Mouse (Mus musculus) adrenal gland (tissue): ENCODE measurements around the gene Papss2.

Experiments
- intact Hi-C: fragments of 180-260 bp; cut with DNase I; formaldehyde crosslinking; loops from one replicate; pipeline ENCODE4 v1.15.1; 2025
- long read RNA-seq, 2 experiments: library from polyadenylated mRNA; unstranded; transcript quantifications; one replicate each; pipeline ENCODE4 v2.0.0; 2020; ENCODE audit warnings: borderline replicate concordance in 1 of 2; ENCODE audit not compliant: insufficient replicate concordance in 1 of 2

The Papss2 gene
- long read RNA-seq, experiment 1 = 0 reads
- long read RNA-seq, experiment 2, partial matches to known transcripts = 1 of 1 reads
- long read RNA-seq, experiment 2, other reads (novel, unspliced or antisense) = 0 of 1 reads

- intact Hi-C loops = loop anchor here (5.0 kb wide), 1 partner anchor 77 kb away; no protein-coding TSS in a partner anchor
Observed at GRCm38 (mm10) chr19:32595506-32596286, at the start of gene Papss2. Gene Papss2 (plus strand): TSS chr19:32595790.

GRCm38 (mm10) chr19:32547396-32547795 is 48.2 kb upstream of the Papss2 start:
- intact Hi-C loops = no loop called here

GRCm38 (mm10) chr19:32548202-32548601 is 47.4 kb upstream of the Papss2 start:
- intact Hi-C loops = no loop called here

DNA sequence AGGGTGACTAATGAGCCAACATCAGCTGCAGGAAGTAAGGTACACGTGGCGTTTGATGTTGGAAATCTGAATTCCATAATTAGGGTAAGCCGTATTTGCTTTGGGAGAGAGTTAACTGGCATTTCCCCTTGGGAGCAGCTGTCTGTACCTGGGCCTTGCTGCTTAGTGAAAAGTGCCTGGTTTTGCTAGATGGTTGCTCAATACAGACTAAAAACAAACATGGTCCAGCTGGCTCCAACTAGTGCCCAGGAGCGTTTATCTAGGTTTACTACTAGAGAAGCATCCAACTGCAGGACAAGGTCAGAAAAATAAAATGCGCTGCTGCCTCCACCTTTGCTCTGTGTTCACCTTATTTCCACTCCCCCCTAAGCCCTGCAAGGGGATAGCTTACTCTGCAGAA is 45.1 kb upstream of the Papss2 start:
- intact Hi-C loops = no loop called here

- intact Hi-C loops = no loop called here
Observed at GRCm38 (mm10) chr19:32551442-32551841, 44.1 kb upstream of the Papss2 start.

DNA sequence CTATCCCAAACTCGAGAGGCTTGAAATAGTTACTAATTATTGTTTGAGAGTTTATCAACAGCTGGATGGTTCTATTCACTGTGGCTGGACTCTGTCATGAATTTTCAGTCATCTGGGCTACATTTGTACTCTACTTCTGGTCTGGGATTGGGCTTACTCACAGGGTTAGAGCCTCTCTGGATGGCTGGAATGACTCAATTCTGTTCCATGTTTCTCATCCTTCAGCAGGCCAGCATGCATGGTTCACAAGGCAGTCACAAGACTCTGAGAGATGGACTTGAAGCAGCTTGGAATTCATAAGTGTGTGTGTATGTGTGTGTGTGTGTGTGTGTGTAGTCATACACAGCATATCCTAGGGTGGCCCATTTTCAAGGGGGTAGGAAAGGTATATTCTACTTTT is 43.5 kb upstream of the Papss2 start:
- intact Hi-C loops = no loop called here

DNA sequence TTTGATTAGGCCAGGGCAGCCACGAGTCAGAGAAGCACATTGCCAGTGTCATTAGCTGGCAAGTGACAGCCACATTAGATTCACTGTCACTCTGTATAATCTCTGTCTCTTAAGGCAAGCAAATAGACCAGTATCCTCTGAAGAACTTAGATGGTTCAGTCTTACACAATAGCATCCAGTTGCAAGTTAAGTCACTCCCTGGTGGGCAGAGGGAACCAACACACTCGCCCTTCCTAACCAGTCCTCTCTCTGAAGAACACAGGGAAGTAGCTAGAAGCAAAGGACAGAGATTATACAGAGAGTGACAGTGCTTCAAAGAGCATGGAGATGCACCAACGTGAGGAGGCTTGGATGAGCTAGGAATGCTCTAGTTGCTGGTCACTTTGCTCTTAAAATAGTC is 42.3 kb upstream of the Papss2 start:
- intact Hi-C loops = no loop called here

GRCm38 (mm10) chr19:32555257-32555656 is 40.3 kb upstream of the Papss2 start:
- intact Hi-C loops = no loop called here

- intact Hi-C loops = no loop called here
Observed at GRCm38 (mm10) chr19:32567025-32567424, 28.6 kb upstream of the Papss2 start.

DNA sequence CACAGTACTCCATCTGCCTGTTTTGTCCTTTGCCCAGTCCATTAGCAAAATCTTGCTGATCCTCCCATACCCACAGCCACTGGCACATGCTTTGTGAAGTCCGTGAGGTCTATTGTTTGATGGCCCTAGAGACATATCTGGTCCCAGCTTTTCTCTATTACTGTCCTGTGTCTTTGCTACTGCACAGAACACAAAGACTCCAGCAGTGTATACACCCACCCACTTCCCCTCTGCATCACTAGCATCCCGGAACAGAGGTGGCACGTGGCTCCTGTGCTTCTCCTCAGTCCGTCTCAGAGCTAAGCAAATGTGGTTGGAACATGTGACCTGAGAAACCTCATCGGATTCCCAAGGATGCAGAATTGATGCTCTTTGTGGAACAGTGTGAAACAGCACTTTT is 28.1 kb upstream of the Papss2 start:
- intact Hi-C loops = no loop called here

DNA sequence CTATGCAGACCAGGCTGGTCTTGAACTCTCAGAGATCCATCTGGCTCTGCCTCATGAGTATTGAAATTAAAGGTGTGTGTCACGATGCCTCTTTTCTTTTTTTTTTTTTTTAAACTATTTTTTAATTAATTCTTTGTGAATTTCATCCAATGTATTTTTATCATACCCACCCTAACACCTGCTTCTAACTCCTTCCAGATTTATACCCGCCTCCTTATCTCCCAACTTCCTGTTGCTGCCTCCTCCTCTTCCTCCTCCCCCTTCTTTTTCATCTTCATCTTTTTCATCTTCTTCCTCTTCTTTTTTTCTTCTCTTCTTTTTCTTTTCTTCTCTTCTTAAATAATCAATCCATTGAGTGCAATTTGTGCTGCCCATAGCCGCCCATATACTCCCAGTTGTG is 27.1 kb upstream of the Papss2 start:
- intact Hi-C loops = no loop called here

GRCm38 (mm10) chr19:32568961-32569653 is 26.5 kb upstream of the Papss2 start:
- intact Hi-C loops = no loop called here

- intact Hi-C loops = no loop called here
Observed at GRCm38 (mm10) chr19:32569725-32570124, 25.9 kb upstream of the Papss2 start.

GRCm38 (mm10) chr19:32572191-32572590 is 23.4 kb upstream of the Papss2 start:
- intact Hi-C loops = no loop called here

- intact Hi-C loops = no loop called here
Observed at GRCm38 (mm10) chr19:32573259-32573658, 22.3 kb upstream of the Papss2 start.

- intact Hi-C loops = no loop called here
Observed at GRCm38 (mm10) chr19:32574846-32575245, 20.7 kb upstream of the Papss2 start.

DNA sequence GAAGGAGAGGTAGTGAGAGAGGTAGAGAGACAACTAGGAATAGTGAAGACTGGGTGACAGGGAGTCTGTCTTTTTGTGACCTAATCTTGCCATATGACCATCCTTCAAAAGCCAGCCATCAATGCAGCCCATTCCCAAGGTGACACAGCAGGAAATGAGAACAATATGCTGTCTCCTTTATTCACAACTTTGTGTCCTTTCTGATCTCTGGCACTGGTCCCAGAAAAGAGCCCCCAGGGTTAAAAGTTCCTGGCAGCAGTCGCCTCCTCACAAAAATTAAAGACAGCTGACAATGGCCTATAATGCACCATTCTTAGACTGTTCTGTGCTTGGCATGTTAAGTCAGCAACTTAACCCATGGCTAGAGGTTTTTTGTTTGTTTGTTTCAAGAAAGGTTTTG is 17.8 kb upstream of the Papss2 start:
- intact Hi-C loops = no loop called here

GRCm38 (mm10) chr19:32583091-32583766 is 12.4 kb upstream of the Papss2 start:
- intact Hi-C loops = no loop called here

- intact Hi-C loops = no loop called here
Observed at GRCm38 (mm10) chr19:32587727-32588126, 7.9 kb upstream of the Papss2 start.

- intact Hi-C loops = no loop called here
Observed at GRCm38 (mm10) chr19:32592749-32593148, 2.8 kb upstream of the Papss2 start.

GRCm38 (mm10) chr19:32593870-32594269 is 1.7 kb upstream of the Papss2 start:
- intact Hi-C loops = no loop called here

- intact Hi-C loops = loop anchor here (5.0 kb wide), 1 partner anchor 77 kb away; no protein-coding TSS in a partner anchor
Observed at GRCm38 (mm10) chr19:32595131-32595505, 472 bp upstream of the Papss2 start.
